Mouse (Mus musculus) liver, embryonic 16.5 days (tissue): ENCODE results near the gene 1700113H08Rik. TPM values are rescaled to one million over a fixed set of nuclear protein-coding genes. Genes with fewer than 3 reads are reported as not detected.

ENCODE experiments used
- ATAC-seq: fragments of 200-750 bp; cut with Nextera tagmentation; 2 replicates; pipeline ENCODE4 v1.8.0; 2017; ENCODE audit warnings: low read depth, mild to moderate bottlenecking, moderate number of reproducible peaks, moderate library complexity
- H3K27ac ChIP-seq: fragments of 300-500 bp; sonication (generic); 2 replicates; pipeline ENCODE4 v1.5.1; 2014; ENCODE audit warnings: mild to moderate bottlenecking, low read length
- H3K27me3 ChIP-seq: fragments of 300-500 bp; sonication (generic); 2 replicates; pipeline ENCODE4 v1.6.1; 2014; ENCODE audit warnings: low read depth, low read length, mixed read lengths; ENCODE audit not compliant: control insufficient read depth, insufficient read depth
- H3K36me3 ChIP-seq: fragments of 300-500 bp; sonication (generic); 2 replicates; pipeline ENCODE4 v1.6.1; 2014; ENCODE audit warnings: mild to moderate bottlenecking; ENCODE audit not compliant: control insufficient read depth, insufficient read depth
- H3K4me1 ChIP-seq: fragments of 300-500 bp; sonication (generic); 2 replicates; pipeline ENCODE4 v1.6.1; 2014; ENCODE audit warnings: low read depth, low read length, mixed read lengths; ENCODE audit not compliant: control insufficient read depth
- H3K4me2 ChIP-seq: fragments of 300-500 bp; sonication (generic); 2 replicates; pipeline ENCODE4 v1.6.1; 2014; ENCODE audit warnings: low read depth, low read length, mixed read lengths
- H3K4me3 ChIP-seq: fragments of 300-500 bp; sonication (generic); 2 replicates; pipeline ENCODE4 v1.5.1; 2014; ENCODE audit warnings: low read depth, mild to moderate bottlenecking, low read length
- H3K9ac ChIP-seq: fragments of 300-500 bp; sonication (generic); 2 replicates; pipeline ENCODE4 v1.6.1; 2014; ENCODE audit warnings: low read depth, low read length
- H3K9me3 ChIP-seq: fragments of 300-500 bp; sonication (generic); replicated peaks from 2 replicates; pipeline ENCODE4 v1.6.1; 2016; ENCODE audit warnings: low read length; ENCODE audit not compliant: control insufficient read depth
- WGBS: fragments of 180-500 bp; shearing (Covaris S2); extraction: QIAGEN DNeasy Blood & Tissue Kit; methylation state at CpG from one replicate; pipeline ENCODE4 v1.1.7; 2014; ENCODE audit not compliant: insufficient replicate concordance; 5-methylcytosine and 5-hydroxymethylcytosine counted together
- polyA plus RNA-seq: library from polyadenylated mRNA; unstranded; fragments of >200 nt; fragmentation: Nextera tagmentation; extraction: Ambion mirVana; gene quantifications from 2 replicates; pipeline ENCODE4 v1.2.1, GENCODE M21; 2015

Gene 1700113H08Rik
- not detected in 2 replicates for polyA plus RNA-seq

DNA sequence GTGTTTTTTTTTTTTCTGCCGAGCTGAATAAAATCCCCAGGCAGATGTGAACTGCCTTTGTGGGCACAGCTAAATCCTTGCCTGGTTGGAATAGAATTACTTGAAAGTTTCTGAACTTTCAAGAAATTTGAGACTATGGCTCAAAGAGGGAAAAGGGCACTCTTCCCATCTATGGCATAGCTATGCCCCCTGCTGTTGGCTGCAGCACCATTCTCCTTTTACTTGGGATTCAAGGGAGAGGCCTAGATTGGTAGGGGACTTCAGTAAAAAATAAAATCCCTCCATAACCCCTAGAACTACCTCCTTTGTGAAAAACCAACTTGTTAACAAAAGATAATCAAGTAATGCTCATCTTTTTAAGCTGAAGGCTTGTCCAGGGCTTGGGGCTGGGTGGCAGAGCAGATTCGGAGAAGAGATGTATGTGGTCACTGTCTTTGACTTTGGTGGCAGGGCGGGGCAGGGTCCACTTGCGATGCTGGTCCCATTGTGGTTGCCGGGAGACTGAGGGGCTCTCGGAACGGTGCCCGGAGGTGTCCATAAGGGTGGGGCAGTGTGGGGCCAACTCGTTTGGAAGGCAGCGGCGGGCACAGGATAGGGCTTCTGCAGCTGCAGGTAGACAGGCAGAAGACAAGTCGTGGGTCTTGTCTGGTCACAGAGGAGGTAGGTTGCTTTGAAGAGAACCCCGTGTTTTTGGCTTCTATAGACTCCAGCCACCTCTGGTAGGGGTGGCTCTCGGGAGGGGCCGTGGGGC lies at the start of gene 1700113H08Rik:
Gene 1700113H08Rik (plus strand): TSS at position 546 of the 751 bp plus-strand sequence.
- H3K4me1 ChIP-seq, result no peaks in the 10 kb centered on the region
- ATAC-seq, result no peak
- no peaks in the 10 kb centered on the region for H3K36me3 ChIP-seq
- peak within 1 kb of the TSS; percentile 57 for H3K4me2 ChIP-seq
- no peaks in the 10 kb centered on the region; the same call in 1 of the 2 replicates for H3K27me3 ChIP-seq
- peak within 1 kb of the TSS; percentile 44 for H3K4me3 ChIP-seq
- H3K27ac ChIP-seq, result no peak within 1 kb of the TSS
- 0 out of 2 replicates have a peak within 1 kb of the TSS, but pooled peaks have one; percentile 15 for H3K9ac ChIP-seq
- H3K9me3 ChIP-seq, result no peaks in the 10 kb centered on the region
- WGBS, result 9% methylated on average over 15 of the region's 15 CpGs

GRCm38 (mm10) chr10:87008215-87008499 lies 49.7 kb upstream of the 1700113H08Rik start:
- 48% methylated on average over 3 of the region's 3 CpGs for WGBS
- Histone ChIP-seq H3K4me2 (no peak overlapping the region), H3K9ac (no peak overlapping the region), H3K4me1 (no peaks in the 10 kb centered on the region), H3K27ac (no peak overlapping the region), H3K36me3 (no peaks in the 10 kb centered on the region), H3K9me3 (no peaks in the 10 kb centered on the region), H3K27me3 (no peaks in the 10 kb centered on the region), H3K4me3 (no peak overlapping the region)
- no peak for ATAC-seq

- H3K4me2 ChIP-seq, result no peak overlapping the region
- H3K36me3 ChIP-seq, result no peaks in the 10 kb centered on the region
- WGBS, result 66% methylated on average over 7 of the region's 7 CpGs
- no peak overlapping the region for H3K4me3 ChIP-seq
- no peak overlapping the region for H3K9ac ChIP-seq
- no peaks in the 10 kb centered on the region for H3K27me3 ChIP-seq
- H3K9me3 ChIP-seq, result no peaks in the 10 kb centered on the region
- H3K4me1 ChIP-seq, result no peaks in the 10 kb centered on the region
- no peak overlapping the region for H3K27ac ChIP-seq
- peak; percentile 21; the same call in 1 of the 2 replicates for ATAC-seq
Measured at GRCm38 (mm10) chr10:87012087-87012486, 45.8 kb upstream of the 1700113H08Rik start.

DNA sequence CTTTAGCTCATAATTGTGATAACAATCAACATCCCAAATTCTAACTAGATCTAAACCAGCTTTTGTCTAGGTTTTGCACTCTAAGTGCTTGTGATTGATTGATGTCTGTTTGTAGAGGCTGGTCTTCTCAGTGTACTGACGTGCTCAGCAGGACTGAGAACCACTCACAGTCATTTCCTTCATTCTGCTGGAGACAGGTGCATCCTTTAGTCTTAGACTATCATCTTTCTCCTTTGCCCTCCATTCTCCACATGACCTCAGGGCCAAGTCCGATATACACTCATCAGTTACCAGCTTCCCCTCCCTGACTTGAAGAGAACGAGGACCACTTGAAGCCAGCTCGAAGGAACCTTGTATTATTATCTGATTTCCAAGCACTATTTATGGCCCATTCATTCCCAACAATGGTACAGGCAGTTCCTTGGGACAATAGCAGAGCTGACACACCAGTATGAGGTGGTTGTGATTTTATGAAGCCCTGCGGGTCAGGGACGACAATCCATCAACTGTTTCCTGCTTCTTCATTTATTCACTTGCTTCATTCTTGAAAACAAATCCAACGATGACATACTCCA lies 43.4 kb upstream of the 1700113H08Rik start:
- no peaks in the 10 kb centered on the region for H3K4me1 ChIP-seq
- peak; percentile 9; the same call in 1 of the 2 replicates for ATAC-seq
- H3K27ac ChIP-seq, result no peak overlapping the region
- H3K9ac ChIP-seq, result no peak overlapping the region
- 37% methylated on average over 7 of the region's 7 CpGs for WGBS
- no peak overlapping the region for H3K4me2 ChIP-seq
- H3K27me3 ChIP-seq, result no peaks in the 10 kb centered on the region
- H3K9me3 ChIP-seq, result no peaks in the 10 kb centered on the region
- H3K36me3 ChIP-seq, result no peaks in the 10 kb centered on the region
- no peak overlapping the region for H3K4me3 ChIP-seq

- H3K9ac ChIP-seq, result no peak overlapping the region
- no peaks in the 10 kb centered on the region for H3K36me3 ChIP-seq
- H3K27ac ChIP-seq, result no peak overlapping the region
- H3K4me1 ChIP-seq, result no peaks in the 10 kb centered on the region
- no peak for ATAC-seq
- H3K9me3 ChIP-seq, result no peaks in the 10 kb centered on the region
- no peaks in the 10 kb centered on the region for H3K27me3 ChIP-seq
- no peak overlapping the region for H3K4me2 ChIP-seq
- no peak overlapping the region for H3K4me3 ChIP-seq
- WGBS, result 19% methylated on average over 5 of the region's 5 CpGs
Measured at GRCm38 (mm10) chr10:87015403-87015802, 42.4 kb upstream of the 1700113H08Rik start.

DNA sequence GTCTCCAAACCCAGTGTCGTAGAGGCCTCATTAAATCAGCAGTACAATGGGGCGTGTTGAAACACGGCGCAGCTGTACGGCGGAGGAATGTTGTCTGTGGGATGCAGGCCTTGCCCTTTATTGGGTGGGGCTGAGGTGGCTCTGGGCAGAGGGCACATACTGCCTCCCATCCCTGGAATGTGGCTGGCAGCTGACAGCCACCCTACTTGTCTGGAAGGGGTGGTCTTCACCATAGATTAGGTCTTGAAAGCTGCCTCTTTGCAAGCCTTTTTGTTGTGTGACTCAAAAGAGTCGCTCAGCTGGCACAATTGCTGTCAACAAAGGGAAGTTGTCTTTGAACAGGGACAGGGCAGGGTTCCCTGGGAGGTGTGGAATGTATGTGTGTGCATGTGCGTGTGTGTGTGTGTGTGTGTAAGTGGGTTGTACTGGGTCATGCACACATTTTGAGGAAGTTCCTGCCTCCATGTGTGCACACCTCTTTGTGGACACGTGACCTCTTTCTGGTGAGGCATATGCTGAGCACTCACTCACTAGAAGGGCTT lies 41.6 kb upstream of the 1700113H08Rik start:
- no peak for ATAC-seq

DNA sequence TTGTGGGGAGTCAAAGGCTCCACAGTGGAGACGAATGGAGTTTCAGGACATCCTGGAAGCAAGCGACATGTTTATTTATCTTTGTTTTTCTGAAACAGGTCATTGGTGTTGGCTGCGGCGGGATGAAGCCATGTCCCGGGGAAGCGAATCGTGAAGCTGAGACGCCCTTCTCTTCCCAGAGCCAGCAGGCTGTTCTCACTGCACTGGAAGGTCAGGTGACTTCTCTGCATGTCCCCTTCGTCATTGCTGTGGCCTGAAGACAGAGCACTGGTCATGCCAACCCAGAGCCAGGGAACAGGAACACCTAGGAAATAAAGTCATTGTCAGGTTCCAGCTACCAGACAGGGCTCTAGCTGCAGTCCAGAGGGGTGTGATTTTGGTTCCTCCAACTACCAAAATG lies 39.0 kb upstream of the 1700113H08Rik start:
- H3K27ac ChIP-seq, result no peak overlapping the region
- no peak overlapping the region for H3K4me2 ChIP-seq
- ATAC-seq, result no peak
- no peaks in the 10 kb centered on the region for H3K4me1 ChIP-seq
- no peaks in the 10 kb centered on the region for H3K36me3 ChIP-seq
- no peak overlapping the region for H3K4me3 ChIP-seq
- H3K27me3 ChIP-seq, result no peaks in the 10 kb centered on the region
- H3K9ac ChIP-seq, result no peak overlapping the region
- 51% methylated on average over 9 of the region's 9 CpGs for WGBS
- H3K9me3 ChIP-seq, result no peaks in the 10 kb centered on the region

More for the DNA sequence above, 41.6 kb upstream of the 1700113H08Rik start:
- Histone ChIP-seq H3K27me3 (no peaks in the 10 kb centered on the region), H3K27ac (no peak overlapping the region), H3K4me1 (no peaks in the 10 kb centered on the region), H3K9me3 (no peaks in the 10 kb centered on the region), H3K4me2 (no peak overlapping the region), H3K9ac (no peak overlapping the region), H3K4me3 (no peak overlapping the region), H3K36me3 (no peaks in the 10 kb centered on the region)
- WGBS, result 52% methylated on average over 9 of the region's 9 CpGs

GRCm38 (mm10) chr10:87020711-87021110 lies 37.1 kb upstream of the 1700113H08Rik start:
- H3K9ac ChIP-seq, result no peak overlapping the region
- H3K9me3 ChIP-seq, result no peaks in the 10 kb centered on the region
- H3K4me3 ChIP-seq, result no peak overlapping the region
- no peaks in the 10 kb centered on the region for H3K36me3 ChIP-seq
- no peak overlapping the region for H3K4me2 ChIP-seq
- H3K27me3 ChIP-seq, result no peaks in the 10 kb centered on the region
- ATAC-seq, result no peak
- 45% methylated on average over 15 of the region's 16 CpGs for WGBS
- H3K27ac ChIP-seq, result no peak overlapping the region
- H3K4me1 ChIP-seq, result no peaks in the 10 kb centered on the region

- no peak overlapping the region for H3K27ac ChIP-seq
- H3K4me1 ChIP-seq, result no peaks in the 10 kb centered on the region
- H3K9me3 ChIP-seq, result no peaks in the 10 kb centered on the region
- H3K27me3 ChIP-seq, result no peaks in the 10 kb centered on the region
- 2% methylated on average over 8 of the region's 10 CpGs for WGBS
- peak; percentile 67; the same call in 1 of the 2 replicates for ATAC-seq
- no peak overlapping the region for H3K4me3 ChIP-seq
- no peaks in the 10 kb centered on the region for H3K36me3 ChIP-seq
- H3K9ac ChIP-seq, result no peak overlapping the region
- H3K4me2 ChIP-seq, result no peak overlapping the region
Measured at GRCm38 (mm10) chr10:87024884-87025283, 33.0 kb upstream of the 1700113H08Rik start.
